Mouse (Mus musculus) leukemia stem cell, adult 10-12 weeks (primary cell): ENCODE data around the gene Zfp202. TPM values are rescaled to one million over a fixed set of nuclear protein-coding genes. Genes with fewer than 3 reads are reported as not detected.

Experiments used
- polyA plus RNA-seq: library from polyadenylated mRNA; stranded (reverse); fragments of >175 nt; gene quantifications from 2 replicates; pipeline ENCODE4 v1.2.3, GENCODE M21; 2012; ENCODE audit warnings: low replicate concordance

Gene Zfp202
- polyA plus RNA-seq: 0.20 and 0.39 TPM in 2 replicates

GRCm38 (mm10) chr9:40192098-40193038 is at the start of gene Zfp202:
Zfp202 (plus strand) TSS chr9:40192316.

GRCm38 (mm10) chr9:40180620-40181019 is 11.5 kb upstream of the Zfp202 start, which contains the start of gene Olfr986:
Olfr986 (plus strand) TSS chr9:40180920.

Other genes with a start within 250 kb of the Zfp202 start
- gene Olfr975, start 240.3 kb upstream of the Zfp202 start, polyA plus RNA-seq: not detected in 2 replicates
- not detected in 2 replicates for gene Olfr976, start 231.2 kb upstream of the Zfp202 start, polyA plus RNA-seq
- gene Olfr978, start 200.2 kb upstream of the Zfp202 start, polyA plus RNA-seq: not detected in 2 replicates
- 0.05 TPM in 1 of 2 replicates, not detected in the other for gene Olfr979, start 188.9 kb upstream of the Zfp202 start, polyA plus RNA-seq
- not detected in 2 replicates for gene Olfr980, start 182.7 kb upstream of the Zfp202 start, polyA plus RNA-seq
- gene Olfr981, start 170.9 kb upstream of the Zfp202 start, polyA plus RNA-seq: not detected in 2 replicates
- gene Olfr982, start 118.5 kb upstream of the Zfp202 start, polyA plus RNA-seq: not detected in 2 replicates
- gene Olfr983, start 98.7 kb upstream of the Zfp202 start, polyA plus RNA-seq: not detected in 2 replicates
- gene Olfr984, start 78.1 kb upstream of the Zfp202 start, polyA plus RNA-seq: not detected in 2 replicates
- not detected in 2 replicates for gene Olfr985, start 62.1 kb upstream of the Zfp202 start, polyA plus RNA-seq
- not detected in 2 replicates for gene Tmem225, start 44.2 kb upstream of the Zfp202 start, polyA plus RNA-seq
- not detected in 2 replicates for gene Olfr986, start 11.4 kb upstream of the Zfp202 start, polyA plus RNA-seq
- not detected in 2 replicates for gene Scn3b, start 76.9 kb downstream of the Zfp202 start, polyA plus RNA-seq